Mouse (Mus musculus): ENCODE measurements around the gene Cyb561d1. TPM values are rescaled to one million over a fixed set of nuclear protein-coding genes. Genes with fewer than 3 reads are reported as not detected.

The Cyb561d1 gene
- polyA plus RNA-seq, 1 experiment from 2014 or later, result 3.4 TPM

- Histone ChIP-seq H3K4me2 (replicated peaks; ENCODE audit: low read depth, low read length) (no peak overlapping the region), H3K9ac (replicated peaks; ENCODE audit: low read length) (no peak overlapping the region), H3K36me3 (ENCODE audit: insufficient read depth, low read length) (peaks cover 35% of the 10 kb centered on the region), H3K27ac (ENCODE audit: low read length) (no peak overlapping the region), H3K4me3 (ENCODE audit: low read length) (no peak overlapping the region), H3K4me1 (ENCODE audit: insufficient read depth, low read length) (peaks cover 28% of the 10 kb centered on the region), H3K9me3 (ENCODE audit: low read length) (no peaks in the 10 kb centered on the region), H3K27me3 (ENCODE audit: insufficient read depth, low read length) (no peaks in the 10 kb centered on the region)
- WGBS, result 83% methylated on average over 11 of the region's 11 CpGs
- no peak for ATAC-seq (ENCODE audit: low FRiP score, low TSS enrichment)
These were observed 3.5 kb upstream of the Cyb561d1 start for GRCm38 (mm10) chr3:108204470-108204869.

- H3K4me1 ChIP-seq (ENCODE audit: insufficient read depth, low read length), result peaks cover 23% of the 10 kb centered on the region
- H3K9me3 ChIP-seq (ENCODE audit: low read length), result no peaks in the 10 kb centered on the region
- H3K36me3 ChIP-seq (ENCODE audit: insufficient read depth, low read length), result peaks cover 35% of the 10 kb centered on the region
- no peaks in the 10 kb centered on the region for H3K27me3 ChIP-seq (ENCODE audit: insufficient read depth, low read length)
- ATAC-seq (ENCODE audit: low FRiP score, low TSS enrichment), result no peak
- H3K27ac ChIP-seq (ENCODE audit: low read length), result no peak overlapping the region
- 77% methylated on average over 11 of the region's 11 CpGs for WGBS
- H3K9ac ChIP-seq (replicated peaks; ENCODE audit: low read length), result no peak overlapping the region
- H3K4me2 ChIP-seq (replicated peaks; ENCODE audit: low read depth, low read length), result no peak overlapping the region
- H3K4me3 ChIP-seq (ENCODE audit: low read length), result no peak overlapping the region
These were observed 2.8 kb upstream of the Cyb561d1 start for GRCm38 (mm10) chr3:108203621-108204325.

- Histone ChIP-seq H3K4me3 (ENCODE audit: low read length) (no peak overlapping the region), H3K36me3 (ENCODE audit: insufficient read depth, low read length) (peaks cover 35% of the 10 kb centered on the region), H3K9me3 (ENCODE audit: low read length) (no peaks in the 10 kb centered on the region), H3K4me1 (ENCODE audit: insufficient read depth, low read length) (peaks cover 18% of the 10 kb centered on the region), H3K9ac (replicated peaks; ENCODE audit: low read length) (no peak overlapping the region), H3K27me3 (ENCODE audit: insufficient read depth, low read length) (no peaks in the 10 kb centered on the region), H3K4me2 (replicated peaks; ENCODE audit: low read depth, low read length) (no peak overlapping the region), H3K27ac (ENCODE audit: low read length) (no peak overlapping the region)
- ATAC-seq (ENCODE audit: low FRiP score, low TSS enrichment), result no peak
- WGBS, result 92% methylated on average over 13 of the region's 13 CpGs
These were observed 2.2 kb upstream of the Cyb561d1 start for GRCm38 (mm10) chr3:108203212-108203611.

GRCm38 (mm10) chr3:108202506-108202905, 1.5 kb upstream of the Cyb561d1 start:
- Histone ChIP-seq H3K27me3 (ENCODE audit: insufficient read depth, low read length) (no peaks in the 10 kb centered on the region), H3K27ac (ENCODE audit: low read length) (no peak overlapping the region), H3K36me3 (ENCODE audit: insufficient read depth, low read length) (peaks cover 35% of the 10 kb centered on the region)

GRCm38 (mm10) chr3:108199231-108199630, 1.8 kb downstream of the Cyb561d1 start:
- Histone ChIP-seq H3K9ac (replicated peaks; ENCODE audit: low read length) (no peak overlapping the region), H3K27ac (ENCODE audit: low read length) (no peak overlapping the region), H3K9me3 (ENCODE audit: low read length) (no peaks in the 10 kb centered on the region), H3K4me1 (ENCODE audit: insufficient read depth, low read length) (peaks cover 42% of the 10 kb centered on the region), H3K27me3 (ENCODE audit: insufficient read depth, low read length) (no peaks in the 10 kb centered on the region), H3K4me2 (replicated peaks; ENCODE audit: low read depth, low read length) (no peak overlapping the region), H3K36me3 (ENCODE audit: insufficient read depth, low read length) (peaks cover 10% of the 10 kb centered on the region; the same call in 1 of the 2 replicates), H3K4me3 (ENCODE audit: low read length) (no peak overlapping the region)
- WGBS, result 88% methylated on average over 6 of the region's 6 CpGs
- no peak for ATAC-seq (ENCODE audit: low FRiP score, low TSS enrichment)

More at GRCm38 (mm10) chr3:108202506-108202905, 1.5 kb upstream of the Cyb561d1 start:
- H3K4me2 ChIP-seq (replicated peaks; ENCODE audit: low read depth, low read length), result no peak overlapping the region
- H3K4me3 ChIP-seq (ENCODE audit: low read length), result no peak overlapping the region
- H3K4me1 ChIP-seq (ENCODE audit: insufficient read depth, low read length), result peaks cover 19% of the 10 kb centered on the region
- ATAC-seq (ENCODE audit: low FRiP score, low TSS enrichment), result no peak
- H3K9me3 ChIP-seq (ENCODE audit: low read length), result no peaks in the 10 kb centered on the region
- H3K9ac ChIP-seq (replicated peaks; ENCODE audit: low read length), result no peak overlapping the region

- Histone ChIP-seq H3K4me2 (replicated peaks; ENCODE audit: low read depth, low read length) (peak overlapping the region; percentile 48), H3K4me3 (ENCODE audit: low read length) (peak overlapping the region; percentile 11; the same call in 1 of the 2 replicates), H3K9me3 (ENCODE audit: low read length) (no peaks in the 10 kb centered on the region), H3K36me3 (ENCODE audit: insufficient read depth, low read length) (no peaks in the 10 kb centered on the region), H3K27me3 (ENCODE audit: insufficient read depth, low read length) (no peaks in the 10 kb centered on the region), H3K27ac (ENCODE audit: low read length) (peak overlapping the region; percentile 61), H3K4me1 (ENCODE audit: insufficient read depth, low read length) (peaks cover 42% of the 10 kb centered on the region), H3K9ac (replicated peaks; ENCODE audit: low read length) (peak overlapping the region; percentile 53)
- 4% methylated on average over 14 of the region's 14 CpGs for WGBS
- ATAC-seq (ENCODE audit: low FRiP score, low TSS enrichment), result peak; percentile 59
These were observed 3.9 kb downstream of the Cyb561d1 start for GRCm38 (mm10) chr3:108197066-108197497.

- Histone ChIP-seq H3K9ac (replicated peaks; ENCODE audit: low read length) (peak overlapping the region; percentile 25), H3K4me2 (replicated peaks; ENCODE audit: low read depth, low read length) (no peak overlapping the region), H3K9me3 (ENCODE audit: low read length) (no peaks in the 10 kb centered on the region), H3K27ac (ENCODE audit: low read length) (peak overlapping the region; percentile 61; the same call in 1 of the 2 replicates), H3K4me3 (ENCODE audit: low read length) (no peak overlapping the region), H3K36me3 (ENCODE audit: insufficient read depth, low read length) (no peaks in the 10 kb centered on the region), H3K27me3 (ENCODE audit: insufficient read depth, low read length) (no peaks in the 10 kb centered on the region), H3K4me1 (ENCODE audit: insufficient read depth, low read length) (peaks cover 39% of the 10 kb centered on the region)
- WGBS, result 69% methylated on average over 7 of the region's 7 CpGs
- ATAC-seq (ENCODE audit: low FRiP score, low TSS enrichment), result no peak
These were observed 4.9 kb downstream of the Cyb561d1 start for GRCm38 (mm10) chr3:108195941-108196590.

GRCm38 (mm10) chr3:108195287-108195686, 5.7 kb downstream of the Cyb561d1 start:
- peaks cover 36% of the 10 kb centered on the region for H3K4me1 ChIP-seq (ENCODE audit: insufficient read depth, low read length)
- H3K36me3 ChIP-seq (ENCODE audit: insufficient read depth, low read length), result no peaks in the 10 kb centered on the region
- no peaks in the 10 kb centered on the region for H3K27me3 ChIP-seq (ENCODE audit: insufficient read depth, low read length)
- 0 out of 2 replicates have a peak overlapping the region, but pooled peaks have one; percentile 25 for H3K9ac ChIP-seq (replicated peaks; ENCODE audit: low read length)
- ATAC-seq (ENCODE audit: low FRiP score, low TSS enrichment), result no peak
- no peak overlapping the region for H3K4me3 ChIP-seq (ENCODE audit: low read length)
- no peak overlapping the region for H3K4me2 ChIP-seq (replicated peaks; ENCODE audit: low read depth, low read length)
- peak overlapping the region; percentile 37; the same call in 1 of the 2 replicates for H3K27ac ChIP-seq (ENCODE audit: low read length)
- 76% methylated on average over 4 of the region's 4 CpGs for WGBS
- no peaks in the 10 kb centered on the region for H3K9me3 ChIP-seq (ENCODE audit: low read length)

- WGBS, result 73% methylated on average over 4 of the region's 4 CpGs
- Histone ChIP-seq H3K4me1 (ENCODE audit: insufficient read depth, low read length) (peaks cover 35% of the 10 kb centered on the region), H3K4me2 (replicated peaks; ENCODE audit: low read depth, low read length) (no peak overlapping the region), H3K27ac (ENCODE audit: low read length) (no peak overlapping the region), H3K36me3 (ENCODE audit: insufficient read depth, low read length) (no peaks in the 10 kb centered on the region), H3K9ac (replicated peaks; ENCODE audit: low read length) (no peak overlapping the region), H3K9me3 (ENCODE audit: low read length) (no peaks in the 10 kb centered on the region), H3K27me3 (ENCODE audit: insufficient read depth, low read length) (no peaks in the 10 kb centered on the region), H3K4me3 (ENCODE audit: low read length) (no peak overlapping the region)
- ATAC-seq (ENCODE audit: low FRiP score, low TSS enrichment), result no peak
These were observed 7.3 kb downstream of the Cyb561d1 start for GRCm38 (mm10) chr3:108193686-108194085.

- ATAC-seq (ENCODE audit: low FRiP score, low TSS enrichment), result no peak
- peaks cover 5% of the 10 kb centered on the region; the same call in 1 of the 2 replicates for H3K27me3 ChIP-seq (ENCODE audit: insufficient read depth, low read length)
- H3K27ac ChIP-seq (ENCODE audit: low read length), result no peak overlapping the region
- H3K36me3 ChIP-seq (ENCODE audit: insufficient read depth, low read length), result no peaks in the 10 kb centered on the region
- 0 out of 2 replicates have a peak overlapping the region, but pooled peaks have one; percentile 10 for H3K4me2 ChIP-seq (replicated peaks; ENCODE audit: low read depth, low read length)
- H3K4me1 ChIP-seq (ENCODE audit: insufficient read depth, low read length), result peaks cover 15% of the 10 kb centered on the region
- no peaks in the 10 kb centered on the region for H3K9me3 ChIP-seq (ENCODE audit: low read length)
- no peak overlapping the region for H3K4me3 ChIP-seq (ENCODE audit: low read length)
- WGBS, result 57% methylated on average over 5 of the region's 5 CpGs
- no peak overlapping the region for H3K9ac ChIP-seq (replicated peaks; ENCODE audit: low read length)
These were observed 11.1 kb downstream of the Cyb561d1 start for GRCm38 (mm10) chr3:108189897-108190296.
